Mouse (Mus musculus): ENCODE measurements around the gene Plch2. TPM values are rescaled to one million over a fixed set of nuclear protein-coding genes. Genes with fewer than 3 reads are reported as not detected.

The Plch2 gene
- polyA plus RNA-seq (2015; fragmentation: Nextera tagmentation; extraction: Ambion mirVana): 4.6 and 5.5 TPM in 2 replicates

DNA sequence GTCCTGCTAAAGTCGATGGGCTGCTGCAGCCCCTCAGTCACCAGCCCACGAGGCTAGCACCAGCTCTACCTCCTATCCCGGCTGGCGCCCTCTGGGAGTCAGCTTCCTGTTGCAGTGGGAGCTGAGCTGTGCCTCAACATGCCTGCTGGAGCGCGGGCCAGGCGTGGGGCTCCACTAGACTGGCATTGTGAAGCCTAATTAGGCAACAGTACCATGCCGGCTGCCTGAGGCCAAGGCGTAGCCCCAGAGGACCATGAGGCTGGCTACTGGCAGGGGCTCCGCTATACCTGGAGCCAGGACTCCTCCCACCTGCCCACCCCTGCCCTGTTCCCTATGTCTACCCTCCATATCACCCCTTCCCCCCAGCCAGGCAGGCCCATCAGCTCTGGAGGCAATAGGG lies at the start of gene Plch2:
Gene Plch2 (minus strand): TSS at position 61 of the 400 bp plus-strand sequence.
- Histone ChIP-seq H3K4me2 (replicated peaks; ENCODE audit: low read depth, low read length) (no peak within 1 kb of the TSS), H3K4me3 (ENCODE audit: low read depth, low read length) (no peak within 1 kb of the TSS), H3K27me3 (replicated peaks; ENCODE audit: insufficient read depth, low read length) (no peaks in the 10 kb centered on the region), H3K27ac (ENCODE audit: low read length) (no peak within 1 kb of the TSS), H3K4me1 (ENCODE audit: insufficient read depth, low read depth, low read length) (no peaks in the 10 kb centered on the region), H3K36me3 (ENCODE audit: insufficient read depth, low read length) (no peaks in the 10 kb centered on the region), H3K9me3 (ENCODE audit: low read length) (no peaks in the 10 kb centered on the region), H3K9ac (replicated peaks; ENCODE audit: low read depth) (no peak within 1 kb of the TSS)
- ATAC-seq: no peak
- DNase-seq (ENCODE audit: low spot score): no peak
- WGBS: 58% methylated on average over 10 of the region's 10 CpGs
- TF ChIP-seq EP300 (IDR thresholded peaks at IDR 0.05) (no peak), CTCF (IDR thresholded peaks at IDR 0.05) (no peak)

DNA sequence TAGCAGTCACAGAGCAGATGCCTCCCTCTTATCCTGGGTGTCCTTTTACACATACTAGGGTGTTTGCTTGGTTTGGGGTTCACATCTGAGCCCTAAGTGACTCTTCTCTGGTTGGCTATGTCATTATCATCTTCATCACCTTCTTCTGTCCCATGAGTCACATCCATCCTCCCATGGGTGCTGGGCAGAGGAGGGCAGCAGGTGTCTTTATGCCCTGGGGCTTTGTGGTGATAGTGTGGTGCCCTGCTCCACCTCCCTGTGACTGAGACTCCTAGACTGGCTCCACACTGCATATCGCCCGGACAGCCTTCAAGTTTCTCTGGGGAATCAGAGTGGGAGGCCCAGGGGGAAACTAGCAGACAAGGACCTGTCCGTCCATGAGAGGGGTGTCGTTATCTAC lies 42.0 kb upstream of the Plch2 start:
- WGBS: 67% methylated on average over 4 of the region's 4 CpGs
- H3K27me3 ChIP-seq (replicated peaks; ENCODE audit: insufficient read depth, low read length): no peaks in the 10 kb centered on the region

DNA sequence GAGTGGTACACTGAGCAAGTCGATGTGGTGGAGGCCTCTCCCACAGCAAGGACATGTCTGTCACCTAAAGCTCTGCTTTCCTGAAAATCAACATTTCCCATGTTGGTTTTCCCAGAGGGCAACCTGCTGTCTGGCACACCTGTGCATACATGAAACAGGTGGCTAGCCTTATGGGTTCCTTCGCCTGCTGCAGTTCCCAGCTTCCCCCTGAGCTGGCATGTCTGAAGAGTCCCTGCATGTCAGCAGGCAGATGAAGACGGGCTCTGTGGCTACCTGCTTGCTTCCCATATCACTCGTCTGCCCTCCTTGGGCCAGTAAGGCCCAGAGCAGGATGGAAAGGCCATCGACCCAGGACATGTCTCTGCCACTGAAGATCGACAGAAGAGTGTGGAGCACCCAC lies 40.9 kb upstream of the Plch2 start:
- H3K4me3 ChIP-seq (ENCODE audit: low read depth, low read length): no peak overlapping the region
- H3K36me3 ChIP-seq (ENCODE audit: insufficient read depth, low read length): no peaks in the 10 kb centered on the region
- H3K4me2 ChIP-seq (replicated peaks; ENCODE audit: low read depth, low read length): no peak overlapping the region
- no peaks in the 10 kb centered on the region for H3K9me3 ChIP-seq (ENCODE audit: low read length)
- H3K27me3 ChIP-seq (replicated peaks; ENCODE audit: insufficient read depth, low read length): no peaks in the 10 kb centered on the region
- no peak for ATAC-seq
- no peak overlapping the region for H3K27ac ChIP-seq (ENCODE audit: low read length)
- WGBS: 82% methylated on average over 6 of the region's 6 CpGs
- TF ChIP-seq CTCF (IDR thresholded peaks at IDR 0.05): no peak
- no peak for TF ChIP-seq EP300 (IDR thresholded peaks at IDR 0.05)
- no peaks in the 10 kb centered on the region for H3K4me1 ChIP-seq (ENCODE audit: insufficient read depth, low read depth, low read length)
- no peak for DNase-seq (ENCODE audit: low spot score)
- H3K9ac ChIP-seq (replicated peaks; ENCODE audit: low read depth): no peak overlapping the region

More for the DNA sequence above, 42.0 kb upstream of the Plch2 start:
- H3K36me3 ChIP-seq (ENCODE audit: insufficient read depth, low read length): no peaks in the 10 kb centered on the region
- no peaks in the 10 kb centered on the region for H3K9me3 ChIP-seq (ENCODE audit: low read length)
- H3K4me3 ChIP-seq (ENCODE audit: low read depth, low read length): no peak overlapping the region
- H3K27ac ChIP-seq (ENCODE audit: low read length): no peak overlapping the region
- TF ChIP-seq EP300 (IDR thresholded peaks at IDR 0.05): no peak
- DNase-seq (ENCODE audit: low spot score) (no peak), ATAC-seq (no peak)
- no peak overlapping the region for H3K4me2 ChIP-seq (replicated peaks; ENCODE audit: low read depth, low read length)
- H3K9ac ChIP-seq (replicated peaks; ENCODE audit: low read depth): no peak overlapping the region
- H3K4me1 ChIP-seq (ENCODE audit: insufficient read depth, low read depth, low read length): no peaks in the 10 kb centered on the region

DNA sequence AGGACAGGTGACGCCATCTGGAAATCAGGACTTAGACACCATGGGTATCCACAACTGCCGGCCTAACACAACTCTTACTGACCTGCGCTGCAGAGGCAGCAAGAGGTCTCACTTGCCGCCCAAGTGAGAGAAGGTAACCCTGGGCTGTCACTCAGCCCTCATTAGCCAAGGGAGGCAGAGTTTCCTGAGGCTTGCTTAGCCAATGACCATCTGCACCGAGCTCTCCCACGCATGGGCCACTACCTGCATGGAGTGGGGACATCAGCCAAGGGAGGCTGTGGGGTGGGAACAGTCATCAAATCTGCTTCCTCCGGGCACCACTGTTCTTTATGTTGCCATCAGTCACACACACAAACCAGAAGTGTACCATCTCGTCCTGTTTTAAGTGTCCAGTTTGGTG lies 39.4 kb upstream of the Plch2 start:
- Histone ChIP-seq H3K36me3 (ENCODE audit: insufficient read depth, low read length) (no peaks in the 10 kb centered on the region), H3K4me1 (ENCODE audit: insufficient read depth, low read depth, low read length) (no peaks in the 10 kb centered on the region), H3K9me3 (ENCODE audit: low read length) (no peaks in the 10 kb centered on the region), H3K4me2 (replicated peaks; ENCODE audit: low read depth, low read length) (no peak overlapping the region), H3K27ac (ENCODE audit: low read length) (no peak overlapping the region), H3K27me3 (replicated peaks; ENCODE audit: insufficient read depth, low read length) (no peaks in the 10 kb centered on the region), H3K4me3 (ENCODE audit: low read depth, low read length) (no peak overlapping the region), H3K9ac (replicated peaks; ENCODE audit: low read depth) (no peak overlapping the region)
- WGBS: 85% methylated on average over 8 of the region's 8 CpGs
- no peak for TF ChIP-seq CTCF (IDR thresholded peaks at IDR 0.05)
- TF ChIP-seq EP300 (IDR thresholded peaks at IDR 0.05): no peak
- DNase-seq (ENCODE audit: low spot score): no peak
- no peak for ATAC-seq

DNA sequence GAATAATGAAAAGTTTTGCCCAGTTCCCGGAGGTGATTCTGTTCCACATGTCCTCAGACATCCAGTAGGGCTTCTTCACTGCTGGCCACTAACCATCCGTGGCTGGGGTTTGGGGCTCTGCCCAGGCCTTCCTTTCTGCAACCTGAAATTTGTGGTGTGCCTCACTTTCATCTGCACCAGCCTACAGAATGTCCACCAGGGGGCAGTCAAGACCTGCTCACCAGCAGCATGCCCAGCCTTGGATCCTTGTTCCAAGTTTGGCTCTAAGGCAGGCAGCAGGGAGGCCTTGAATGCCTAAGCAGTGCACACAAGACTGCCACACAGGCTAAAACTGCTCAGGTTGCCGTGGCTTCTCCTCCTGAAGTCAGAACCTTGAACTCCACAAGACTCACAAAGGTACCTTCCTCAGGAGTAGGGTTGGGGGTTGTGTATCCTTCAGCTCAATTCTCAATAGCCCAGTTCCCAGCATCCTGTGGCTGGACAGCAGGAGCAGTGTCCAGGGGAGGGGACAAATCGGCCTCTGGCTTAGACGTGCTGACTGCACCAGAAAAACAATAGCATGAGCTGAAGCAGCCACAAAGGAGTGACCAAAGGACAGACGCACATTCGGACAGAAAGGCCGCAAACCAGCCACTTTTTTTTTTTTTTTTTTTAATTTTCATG lies 38.8 kb upstream of the Plch2 start:
- Histone ChIP-seq H3K9me3 (ENCODE audit: low read length) (no peaks in the 10 kb centered on the region), H3K36me3 (ENCODE audit: insufficient read depth, low read length) (no peaks in the 10 kb centered on the region), H3K4me2 (replicated peaks; ENCODE audit: low read depth, low read length) (no peak overlapping the region), H3K27ac (ENCODE audit: low read length) (no peak overlapping the region), H3K4me1 (ENCODE audit: insufficient read depth, low read depth, low read length) (no peaks in the 10 kb centered on the region), H3K4me3 (ENCODE audit: low read depth, low read length) (no peak overlapping the region), H3K9ac (replicated peaks; ENCODE audit: low read depth) (no peak overlapping the region), H3K27me3 (replicated peaks; ENCODE audit: insufficient read depth, low read length) (no peaks in the 10 kb centered on the region)
- DNase-seq (ENCODE audit: low spot score): peak; percentile 93
- WGBS: 45% methylated on average over 8 of the region's 8 CpGs
- TF ChIP-seq CTCF (IDR thresholded peaks at IDR 0.05) (peak; percentile 99), EP300 (IDR thresholded peaks at IDR 0.05) (no peak; the same call in 1 of the 2 replicates)
- ATAC-seq: peak; percentile 86

DNA sequence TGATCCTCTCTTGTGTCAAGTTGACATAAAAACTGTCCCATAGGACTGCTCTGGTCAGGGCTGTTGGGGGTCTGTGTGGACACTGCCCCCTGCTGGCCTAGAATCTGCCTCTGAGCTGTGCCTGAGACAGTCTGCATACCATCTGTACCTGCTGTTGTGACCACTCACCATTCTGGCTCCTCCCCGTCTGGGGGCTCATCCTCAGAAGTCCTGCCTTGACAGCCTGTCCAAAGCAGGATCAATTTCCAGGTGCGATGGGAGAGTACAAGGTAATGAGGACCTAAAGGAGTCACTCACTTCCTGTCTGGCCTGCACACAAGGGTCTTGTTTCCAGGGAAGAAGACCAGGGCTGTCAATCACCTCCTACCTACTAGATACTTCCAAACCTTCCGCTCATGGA lies 38.0 kb upstream of the Plch2 start:
- peak; percentile 62 for ATAC-seq
- TF ChIP-seq CTCF (IDR thresholded peaks at IDR 0.05): peak; percentile 79
- TF ChIP-seq EP300 (IDR thresholded peaks at IDR 0.05): no peak
- Histone ChIP-seq H3K9ac (replicated peaks; ENCODE audit: low read depth) (no peak overlapping the region), H3K27ac (ENCODE audit: low read length) (no peak overlapping the region), H3K27me3 (replicated peaks; ENCODE audit: insufficient read depth, low read length) (no peaks in the 10 kb centered on the region), H3K4me1 (ENCODE audit: insufficient read depth, low read depth, low read length) (no peaks in the 10 kb centered on the region), H3K36me3 (ENCODE audit: insufficient read depth, low read length) (no peaks in the 10 kb centered on the region), H3K9me3 (ENCODE audit: low read length) (no peaks in the 10 kb centered on the region), H3K4me2 (replicated peaks; ENCODE audit: low read depth, low read length) (no peak overlapping the region), H3K4me3 (ENCODE audit: low read depth, low read length) (no peak overlapping the region)
- WGBS: 66% methylated on average over 3 of the region's 3 CpGs
- DNase-seq (ENCODE audit: low spot score): peak; percentile 48

Data from lung, postnatal 0 days (tissue).